Mouse (Mus musculus): ENCODE measurements at regions not wholly inside any gene's neighbourhood (a gene's known extent, or its start where the extent isn't known, plus 50 kb on each side); places are given as distances from the start of the nearest gene placed in this dataset.

DNA sequence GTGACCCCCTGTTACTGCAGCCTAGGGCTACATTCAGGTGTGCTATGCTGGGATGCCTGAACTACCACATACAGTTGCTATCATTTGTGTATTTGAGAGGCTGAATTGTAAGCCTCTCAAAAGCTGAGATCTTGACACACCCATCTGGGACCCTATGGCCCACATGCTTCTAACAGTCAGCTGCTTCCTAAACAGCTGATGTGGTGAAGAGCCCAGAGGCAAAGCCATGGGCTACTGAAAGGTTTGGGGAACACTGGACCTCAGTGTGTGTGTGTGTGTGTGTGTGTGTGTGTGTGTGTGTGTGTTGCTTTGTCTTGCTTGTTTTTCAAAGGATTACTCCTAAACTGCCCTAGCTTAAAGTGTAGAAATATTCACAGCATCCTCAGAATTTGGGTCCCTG, 75.0 kb downstream of the Lbh start:
- DNase-seq = no peak

DNA sequence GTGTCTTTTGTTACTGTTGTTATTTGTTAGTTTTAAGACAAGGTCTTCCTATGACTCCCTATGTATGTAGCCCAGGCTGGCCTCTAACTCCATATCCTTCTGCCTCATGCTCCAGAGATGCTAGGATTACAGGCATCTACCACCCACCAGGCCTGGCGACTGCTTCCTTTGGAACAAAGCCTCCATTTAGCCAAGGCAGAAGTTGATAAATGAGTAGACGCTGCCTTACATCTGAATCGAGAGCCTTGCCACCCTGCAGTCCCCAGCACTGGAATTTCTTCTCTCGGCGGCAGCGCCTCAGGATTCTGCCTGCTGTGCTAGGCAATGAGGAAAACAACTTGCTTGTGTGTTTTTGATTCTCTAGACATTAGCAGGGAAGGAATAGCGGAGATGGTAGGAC, 75.5 kb downstream of the Lbh start:
- no peak for DNase-seq

DNA sequence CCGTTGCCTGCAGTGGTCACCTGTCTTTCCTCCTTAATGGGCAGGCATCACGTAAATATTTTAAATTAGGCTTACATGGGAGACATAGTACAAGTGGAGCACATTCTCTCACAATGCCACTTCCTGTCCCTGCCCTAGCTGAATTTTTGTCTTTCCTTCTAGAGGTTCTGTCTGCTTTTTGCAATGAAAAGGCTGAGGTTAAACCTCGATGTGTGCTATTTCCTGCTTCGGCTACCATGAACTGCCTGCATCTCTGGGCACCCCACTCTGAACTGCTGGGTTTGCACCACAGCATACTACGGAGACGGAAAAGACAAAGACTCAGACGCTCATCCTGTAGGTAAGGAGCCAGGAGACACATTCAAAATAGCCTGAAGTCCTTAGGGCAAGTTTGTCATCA, 78.4 kb downstream of the Lbh start:
- no peak for DNase-seq

DNA sequence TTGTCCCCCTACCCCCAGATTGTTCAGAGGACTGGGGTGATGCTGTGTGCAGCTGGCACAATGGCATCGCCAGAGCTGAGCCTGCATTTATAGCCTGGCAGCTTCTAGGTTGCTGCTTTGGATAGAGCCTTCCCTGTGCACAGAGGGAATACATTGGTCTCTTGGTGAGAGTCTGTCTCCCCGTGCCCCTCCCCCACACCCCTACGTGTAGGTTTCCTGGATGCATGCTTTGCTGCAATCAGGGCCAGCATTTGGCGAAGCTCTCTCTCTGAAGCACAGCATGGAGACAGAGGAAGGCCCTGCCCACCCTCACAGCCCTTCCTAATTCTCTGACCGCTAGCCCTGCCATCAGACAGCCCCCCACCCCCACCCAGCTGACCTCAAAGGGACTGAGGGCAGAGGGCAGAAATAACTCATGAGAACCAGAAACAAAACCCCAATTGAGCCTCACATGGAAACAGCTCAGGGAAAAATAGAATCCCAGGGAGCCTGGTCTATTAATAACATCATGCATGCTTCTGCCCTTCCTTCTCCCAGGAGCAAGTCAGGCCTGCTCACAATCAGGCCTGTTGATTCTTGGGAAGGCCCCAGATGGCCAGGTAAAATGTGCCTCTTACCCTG, 79.3 kb downstream of the Lbh start:
- no peak for DNase-seq

DNA sequence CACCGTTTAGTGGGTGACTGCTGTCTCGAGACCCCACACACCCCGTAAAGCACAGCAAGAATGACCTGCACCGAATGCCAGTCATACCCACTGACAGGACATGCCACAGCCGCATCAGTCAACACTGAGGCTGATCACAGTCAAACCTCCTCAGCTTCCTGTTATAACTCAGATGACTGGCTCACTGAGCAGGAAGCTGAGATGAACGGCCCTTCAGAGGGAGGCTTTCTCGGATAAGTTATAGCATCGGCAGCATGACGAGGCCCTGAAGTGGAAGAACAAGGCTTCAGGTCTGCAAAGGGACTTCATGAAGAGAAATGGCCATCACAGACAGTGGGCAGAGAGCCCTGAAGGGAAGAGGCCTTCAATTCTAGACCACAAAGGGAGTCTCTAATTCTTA, 87.0 kb downstream of the Lbh start:
- no peak for DNase-seq

DNA sequence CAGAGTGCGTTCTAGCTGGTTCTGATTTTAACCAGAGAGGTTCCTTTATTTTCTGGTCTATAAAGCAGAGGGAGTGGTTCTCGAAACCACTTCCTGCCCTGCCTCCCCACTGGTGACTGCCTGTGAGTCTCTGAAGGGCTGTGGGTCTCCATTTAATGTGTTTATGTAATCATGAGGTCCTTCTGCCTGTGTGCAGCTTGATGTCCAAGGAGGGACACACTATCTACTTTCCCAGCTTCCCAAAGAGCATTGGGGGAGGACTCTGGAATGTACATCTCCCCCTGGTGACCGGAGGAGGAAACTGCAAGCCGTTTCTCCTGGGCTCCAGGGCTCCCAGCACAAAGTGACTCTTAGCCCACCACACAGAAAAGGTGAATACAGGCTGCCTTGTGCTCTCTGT, 90.8 kb downstream of the Lbh start:
- DNase-seq = peak; percentile 80

DNA sequence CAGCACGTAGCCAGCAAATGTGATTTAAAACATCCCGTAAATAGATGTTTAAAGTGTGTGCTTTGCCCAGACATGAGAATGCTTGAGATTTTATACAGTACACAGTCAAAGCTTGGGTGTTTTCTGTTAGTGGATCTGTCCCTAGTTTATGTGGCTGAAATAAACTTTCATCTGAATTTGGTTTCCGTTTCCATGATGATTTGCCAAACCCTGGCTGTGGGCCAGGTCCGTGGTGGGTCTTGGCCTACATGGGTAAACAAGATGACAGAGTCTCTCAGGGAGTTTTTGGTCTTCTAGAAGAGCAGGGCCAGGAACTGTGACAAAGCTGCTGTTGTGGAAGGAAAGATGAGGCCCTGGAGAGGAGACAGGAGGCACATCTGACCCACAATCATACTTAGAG, 91.9 kb downstream of the Lbh start:
- peak; percentile 93 for DNase-seq

DNA sequence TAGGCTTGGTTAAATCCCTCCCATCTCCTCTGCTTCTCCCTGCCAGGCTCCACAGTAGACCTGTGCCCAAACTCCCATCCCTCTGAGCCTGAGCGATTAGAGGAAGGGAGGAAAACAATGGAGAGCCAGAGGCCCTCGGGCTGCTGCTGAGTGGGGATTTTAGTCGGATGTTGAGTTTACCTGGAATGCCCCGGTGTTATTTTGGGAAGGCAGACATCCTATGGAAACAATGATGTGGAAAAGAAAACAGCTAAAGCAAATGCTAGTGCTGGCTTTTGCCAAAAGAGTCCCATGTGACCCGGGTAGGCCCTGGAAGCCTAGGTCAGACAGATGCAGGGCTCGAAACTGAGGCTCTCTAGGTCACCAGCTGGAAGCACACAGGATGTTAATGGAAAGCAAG, 94.3 kb downstream of the Lbh start:
- DNase-seq = no peak

DNA sequence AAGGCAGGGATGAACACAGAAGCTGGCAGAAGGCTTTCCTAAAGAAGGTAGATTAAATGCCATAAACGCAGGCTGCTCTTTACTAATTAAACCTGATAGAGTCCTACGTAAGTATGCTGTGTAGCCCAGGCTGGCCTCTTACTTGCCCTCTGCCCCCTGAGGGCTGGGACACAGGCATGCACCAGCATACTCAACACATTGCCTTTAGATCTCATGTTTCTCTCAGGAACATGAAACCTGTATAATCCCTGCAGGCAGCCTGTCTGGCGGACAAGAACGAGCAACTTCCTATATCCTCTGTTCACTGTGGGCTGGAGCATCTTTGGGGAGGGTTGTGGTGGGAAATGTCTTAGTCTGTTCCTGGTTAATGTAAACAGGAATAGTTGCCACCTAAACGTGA, 94.8 kb upstream of the Lclat1 start:
- no peak for DNase-seq

DNA sequence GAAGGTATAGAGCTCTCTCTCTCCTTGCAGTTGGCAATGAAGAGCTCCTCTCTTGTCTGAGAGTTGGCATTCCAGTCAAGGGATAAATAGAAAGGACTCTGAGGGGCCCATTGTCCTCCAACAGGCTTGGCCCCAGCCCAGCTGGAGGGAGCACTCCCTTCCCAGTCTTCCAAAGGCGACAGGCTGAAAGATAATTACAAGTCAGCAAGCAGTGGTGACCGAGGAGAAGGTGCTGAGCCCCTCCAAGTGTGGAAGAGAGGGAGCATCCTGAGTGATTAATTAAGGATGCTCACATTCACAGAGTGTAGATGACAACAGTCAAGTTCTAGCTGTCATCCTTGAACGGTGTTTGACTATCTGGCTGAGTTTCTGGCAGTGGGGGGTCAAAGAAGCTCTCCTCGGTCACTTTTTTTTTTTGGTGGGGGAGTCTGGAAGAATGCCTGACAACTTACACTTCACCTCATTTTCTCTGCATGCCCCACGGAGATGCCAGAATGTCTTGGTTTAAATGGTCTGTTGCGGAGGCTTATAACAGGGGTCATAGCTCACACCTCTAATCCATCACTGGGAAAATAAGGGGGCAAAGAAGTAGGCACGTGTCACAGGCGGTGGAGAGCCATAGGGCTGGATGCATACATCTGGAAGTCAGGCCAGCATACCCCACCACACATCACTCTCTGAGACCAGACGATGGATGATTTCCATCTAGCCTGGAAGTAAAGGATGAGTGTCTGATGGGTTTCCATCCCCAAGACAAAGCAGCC, 93.5 kb upstream of the Lclat1 start:
- DNase-seq = peak; percentile 50

DNA sequence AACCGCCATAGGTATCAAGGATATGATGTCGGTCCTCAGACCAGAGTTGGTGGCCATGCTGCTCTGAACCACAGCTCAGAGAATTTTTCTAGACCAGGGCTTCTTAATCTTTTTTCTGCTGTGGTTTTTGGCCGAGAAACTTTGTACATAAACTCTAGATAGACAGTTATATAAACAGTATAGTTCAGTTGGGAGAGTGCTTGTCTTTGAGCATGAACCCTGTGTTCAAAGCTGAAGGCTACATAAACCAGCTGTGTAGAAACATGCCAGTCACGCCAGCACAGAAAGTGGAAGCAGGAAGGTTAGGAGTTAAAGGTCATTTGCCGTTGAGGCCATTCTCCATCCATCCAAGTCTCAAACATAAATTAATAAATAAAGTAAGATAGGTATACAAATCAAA, 90.6 kb upstream of the Lclat1 start:
- DNase-seq = peak; percentile 38

DNA sequence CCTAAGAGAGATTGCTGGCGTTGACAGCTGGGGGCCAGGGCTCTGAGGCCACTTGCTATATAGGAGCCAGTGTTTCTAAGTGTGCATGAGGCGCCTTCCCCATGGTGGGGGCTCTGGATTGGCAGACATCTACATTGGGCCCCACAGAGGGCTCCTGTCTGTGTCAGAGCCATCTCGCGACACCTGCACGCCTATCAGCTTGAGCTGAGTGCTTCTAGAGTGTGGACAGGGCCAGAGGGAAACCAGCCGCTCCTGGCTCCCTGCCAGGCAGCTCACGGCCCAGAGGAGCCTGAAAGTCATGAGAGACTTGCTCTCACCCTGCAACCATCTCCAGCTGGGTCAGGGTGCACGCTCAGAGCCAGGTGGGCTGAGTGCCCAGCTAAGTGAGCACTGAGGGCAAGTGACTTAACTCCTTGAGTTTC, 85.1 kb upstream of the Lclat1 start:
- DNase-seq = peak; percentile 78

DNA sequence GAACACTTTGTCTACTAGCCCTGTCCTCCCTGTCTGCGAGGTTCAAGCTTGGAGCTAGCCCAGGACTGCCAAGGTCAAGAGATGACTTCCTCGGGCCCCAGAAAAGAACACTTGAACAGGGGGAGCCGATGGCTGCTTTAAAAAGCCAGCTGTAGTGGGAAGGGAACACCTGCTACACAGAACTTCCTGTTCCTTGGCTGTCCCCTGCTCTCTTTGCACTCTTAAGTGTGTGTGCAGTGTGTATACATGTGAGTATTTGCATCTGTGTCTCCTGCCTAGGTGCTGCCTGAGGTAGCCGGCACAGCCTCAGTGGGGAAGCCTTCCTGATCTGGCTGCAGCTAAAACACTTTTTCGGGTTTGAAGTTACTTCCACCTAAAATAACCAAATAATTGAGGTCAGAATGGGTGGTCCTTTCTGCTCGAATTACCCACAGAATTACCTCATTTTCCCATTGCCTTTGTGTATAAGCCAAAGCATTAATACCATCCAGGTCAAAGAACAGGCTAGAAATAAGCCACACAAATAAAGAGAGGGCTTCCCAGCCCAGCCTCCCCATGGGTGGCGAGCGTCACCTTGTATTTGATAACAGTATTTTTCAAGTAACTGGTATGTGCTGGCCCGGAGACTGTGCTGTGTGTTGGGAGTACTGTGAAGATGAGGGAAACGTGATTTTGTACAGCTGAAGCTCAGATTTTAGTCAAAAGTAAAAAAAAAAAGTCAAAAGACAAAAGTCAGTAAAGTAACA, 84.2 kb upstream of the Lclat1 start:
- DNase-seq = no peak

DNA sequence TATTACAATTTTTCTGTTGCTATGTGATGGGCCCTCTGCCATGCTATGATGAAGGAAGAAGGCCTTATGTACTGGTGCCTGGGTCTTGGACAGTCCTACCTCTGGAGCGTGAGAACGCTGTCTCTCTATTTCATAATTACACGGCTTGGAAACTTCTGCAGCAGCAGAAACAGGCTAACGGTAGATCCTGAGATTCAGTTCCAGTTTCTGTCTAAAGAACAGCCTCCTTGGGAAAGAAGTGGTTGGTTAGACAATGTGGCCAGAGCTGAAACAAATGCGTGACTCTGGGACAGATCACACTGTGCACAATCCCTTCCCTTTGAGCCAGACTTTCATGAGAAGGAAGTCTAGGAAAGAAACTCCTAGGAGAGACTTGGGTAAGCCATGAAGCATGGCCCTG, 80.7 kb upstream of the Lclat1 start:
- DNase-seq = no peak

DNA sequence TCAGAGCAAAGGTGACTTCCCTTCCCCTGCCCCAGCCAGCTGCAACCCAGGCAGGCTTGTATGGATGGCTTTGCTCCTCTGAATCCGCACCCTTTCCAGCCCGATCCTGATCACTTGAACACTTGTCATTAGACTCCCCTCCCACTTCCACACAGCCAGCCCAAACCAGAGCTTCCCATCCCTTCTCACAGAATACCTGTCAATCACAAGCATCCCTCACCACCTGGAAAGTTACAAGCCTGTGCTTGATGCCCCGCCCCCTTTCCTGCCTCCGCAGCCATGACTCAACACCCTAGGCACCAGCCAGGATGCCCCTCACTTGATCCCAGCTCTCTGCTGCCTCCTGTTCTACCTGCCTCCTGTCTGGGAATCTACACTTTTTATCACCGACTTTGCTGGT, 76.0 kb upstream of the Lclat1 start:
- no peak for DNase-seq

DNA sequence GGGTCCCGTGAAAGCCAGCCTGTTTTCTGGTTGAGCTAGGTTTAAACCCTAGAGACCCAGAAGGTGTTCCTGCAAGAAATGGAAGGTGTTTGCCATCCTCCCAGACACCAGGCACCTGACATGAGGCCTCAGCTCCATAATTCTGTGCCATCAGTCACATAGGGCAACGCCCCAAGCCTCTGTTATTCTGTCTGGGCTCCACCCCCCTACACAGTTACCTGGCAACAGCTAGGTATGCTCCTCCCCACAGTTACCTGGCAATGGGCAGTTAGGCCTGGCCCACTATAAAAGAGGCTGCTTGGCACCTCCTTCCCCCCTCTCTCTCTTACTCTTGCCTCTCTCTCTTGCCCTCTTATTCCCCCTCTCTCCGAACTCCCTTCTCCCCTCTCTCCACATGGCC, 75.5 kb upstream of the Lclat1 start:
- no peak for DNase-seq

DNA sequence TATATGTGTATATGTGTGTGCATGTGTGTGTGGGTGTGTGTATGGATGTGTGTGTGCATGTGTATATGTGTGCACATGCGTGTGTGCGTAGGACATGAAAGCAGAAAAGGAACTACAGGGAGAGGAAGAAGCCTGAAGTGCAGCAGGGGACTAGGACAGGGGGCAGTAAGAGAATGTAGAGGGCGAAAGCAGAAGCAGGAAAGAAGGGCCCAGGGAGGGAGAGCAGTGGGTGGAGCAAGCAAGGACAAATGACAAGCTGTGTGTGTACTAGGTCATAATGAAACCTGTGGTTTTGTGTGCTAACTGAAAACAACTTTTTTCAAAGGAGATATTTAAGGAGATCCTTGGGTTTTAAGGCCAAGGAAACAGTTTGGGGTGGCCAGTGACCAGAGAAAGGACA, 73.4 kb upstream of the Lclat1 start:
- peak; percentile 45 for DNase-seq

DNA sequence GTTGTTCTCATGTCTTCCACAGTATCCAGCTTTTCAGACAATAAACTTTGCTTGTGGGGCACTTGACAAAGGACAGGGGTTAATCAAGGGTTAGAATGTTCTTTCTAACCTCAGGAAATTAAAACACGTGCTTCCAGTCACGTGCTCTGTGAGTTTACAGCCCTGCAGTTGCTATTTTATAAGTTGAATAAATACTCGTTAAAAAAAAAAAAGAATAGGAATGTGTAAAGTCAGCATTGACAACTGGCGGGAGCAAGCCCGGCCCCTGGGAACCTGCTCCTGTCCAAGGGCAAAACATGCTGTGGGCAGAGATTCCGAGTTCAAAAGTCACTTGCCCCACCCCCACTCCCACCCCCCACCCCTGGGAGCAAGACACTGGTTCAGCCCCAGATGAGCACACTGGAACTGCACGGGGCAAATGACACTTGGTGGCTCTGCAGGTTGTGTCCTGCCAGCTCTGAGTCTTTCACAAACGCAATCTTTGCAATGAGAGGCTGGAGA, 72.8 kb upstream of the Lclat1 start:
- no peak for DNase-seq

DNA sequence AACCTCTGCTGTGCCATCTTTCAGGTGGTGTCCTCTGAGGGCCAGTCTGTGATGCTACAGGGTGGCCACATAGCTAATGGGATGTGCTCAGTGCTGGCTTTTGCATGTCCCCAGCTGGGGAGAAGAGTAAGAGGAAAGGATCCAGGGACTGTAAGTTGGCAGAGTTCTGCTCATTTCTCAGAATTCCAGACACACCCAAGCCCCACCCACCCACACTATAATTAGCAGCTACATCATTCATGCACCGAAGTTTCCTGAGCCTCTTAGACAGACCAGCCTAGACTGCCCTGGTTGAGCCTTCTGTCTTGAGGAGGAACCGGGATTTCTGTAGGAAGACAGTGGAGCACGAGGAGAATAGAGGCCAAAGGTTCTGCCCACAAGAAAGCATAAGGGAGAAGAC, 70.9 kb upstream of the Lclat1 start:
- no peak for DNase-seq

DNA sequence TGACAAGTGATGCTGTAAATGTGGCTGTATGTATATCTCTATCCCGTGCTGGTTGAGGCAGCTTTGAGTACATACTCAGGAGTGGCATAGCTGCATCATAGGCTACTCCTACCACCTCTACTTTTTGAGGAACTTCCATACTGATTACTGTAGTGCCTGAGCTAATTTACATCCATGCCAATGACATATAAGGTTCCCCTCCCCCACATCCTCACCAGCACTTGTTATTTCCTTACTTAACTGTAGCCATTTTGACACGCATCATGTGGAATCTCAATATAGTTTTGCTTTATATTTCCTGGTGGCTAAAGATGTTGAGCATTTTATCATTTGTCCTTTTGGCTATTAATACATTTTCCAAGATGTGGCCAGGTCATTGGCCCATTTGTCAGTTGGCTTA, 69.2 kb upstream of the Lclat1 start:
- no peak for DNase-seq

DNA sequence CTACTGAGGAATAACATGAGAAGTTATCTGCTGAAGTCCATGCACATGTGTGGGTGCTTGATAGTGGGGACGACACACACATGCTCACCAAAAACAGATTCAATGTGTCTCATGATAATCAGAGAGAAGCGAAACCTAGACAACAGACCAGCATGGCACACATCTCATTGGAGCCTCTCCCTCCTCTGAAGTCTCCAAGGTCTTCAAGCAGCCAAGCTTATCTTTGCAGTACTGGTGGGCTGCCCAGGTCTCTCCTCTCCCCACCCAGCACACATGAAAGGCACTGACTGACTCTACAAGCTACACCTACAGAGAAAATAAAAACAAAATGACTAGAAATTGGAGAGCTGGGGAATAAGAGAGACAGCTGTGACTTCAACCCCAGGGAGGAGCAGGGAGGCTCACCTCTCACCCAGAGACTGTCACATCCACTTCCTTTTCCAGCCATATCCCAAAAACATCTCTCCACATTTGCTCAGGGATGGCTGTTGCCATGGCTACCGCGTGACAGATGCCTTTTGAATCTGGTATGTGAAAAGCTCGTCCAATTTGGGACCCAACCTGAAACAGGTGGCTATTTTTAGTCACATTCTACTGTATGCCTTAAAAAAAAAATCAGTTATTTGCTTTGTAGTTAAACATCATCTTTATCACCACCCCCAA, 62.7 kb upstream of the Lclat1 start:
- DNase-seq = no peak

DNA sequence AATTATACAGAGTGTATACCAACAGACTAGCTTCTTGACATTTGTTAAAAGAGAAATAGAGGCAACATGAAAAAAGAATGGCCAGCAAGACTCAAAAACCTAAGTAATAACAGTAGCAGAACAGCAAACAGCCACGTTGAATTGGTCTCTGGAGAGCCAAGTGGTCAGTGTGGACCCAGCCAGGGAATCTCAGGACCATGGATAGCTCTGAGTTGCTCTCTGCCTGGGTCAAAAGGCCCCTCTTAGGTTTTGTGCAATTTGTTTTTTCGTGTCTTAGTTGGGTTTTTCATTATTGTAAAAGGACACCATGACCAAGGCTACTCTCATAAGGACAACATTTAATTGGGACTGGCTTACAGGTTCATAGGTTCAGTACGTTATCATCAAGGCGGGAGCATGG, 60.8 kb upstream of the Lclat1 start:
- DNase-seq = no peak

DNA sequence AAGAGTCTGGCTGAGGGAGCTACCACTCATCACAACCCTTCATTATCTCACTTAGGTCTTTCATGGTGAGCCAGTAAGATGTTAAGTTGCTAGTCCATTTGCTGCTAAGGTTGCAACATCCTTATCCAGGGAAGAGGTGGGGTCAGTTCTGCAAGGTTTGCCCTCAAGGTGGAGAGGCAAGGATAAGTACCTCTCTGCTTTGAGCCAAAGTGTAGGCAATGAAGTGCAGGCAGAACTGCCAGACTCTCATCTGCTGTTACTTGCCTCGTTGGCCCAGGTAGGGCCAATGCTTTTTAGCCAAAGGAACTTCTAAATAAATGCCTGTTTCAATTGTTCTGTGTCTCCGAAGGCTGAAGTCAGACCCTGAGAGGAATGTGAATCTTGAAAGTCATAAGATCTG, 59.6 kb upstream of the Lclat1 start:
- DNase-seq = no peak

DNA sequence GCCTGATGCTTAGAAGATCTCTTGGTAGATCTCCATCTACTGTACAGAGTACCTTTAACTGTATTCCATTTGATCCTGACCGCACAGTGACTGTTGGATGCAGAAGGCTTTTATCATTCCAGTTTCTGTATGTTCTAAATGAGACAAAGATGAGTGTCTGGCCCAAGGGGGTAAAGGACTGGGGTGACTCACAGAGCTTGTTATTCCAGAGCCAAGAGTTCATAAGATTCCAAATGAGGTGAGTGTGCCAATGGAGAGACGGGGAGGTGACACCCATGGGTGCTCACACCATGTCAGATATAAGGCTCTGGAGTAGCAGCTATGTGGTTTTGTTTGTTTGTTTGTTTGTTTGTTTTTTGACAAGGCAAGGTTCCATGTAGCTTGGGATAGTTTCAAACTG, 54.8 kb upstream of the Lclat1 start:
- no peak for DNase-seq

Measured in lung, postnatal 10 days (tissue).